Mouse (Mus musculus): ENCODE results near the gene Wipi2. TPM values are rescaled to one million over a fixed set of nuclear protein-coding genes. Genes with fewer than 3 reads are reported as not detected.

Gene Wipi2
- polyA plus RNA-seq, 1 experiment: 38.9 TPM

- Histone ChIP-seq H3K4me1 (ENCODE audit: control insufficient read depth, insufficient read depth, insufficient read length, low read length) (peaks cover 5% of the 10 kb centered on the region; the same call in 1 of the 2 replicates), H3K36me3 (ENCODE audit: control insufficient read depth, insufficient read depth, low read length) (peaks cover 4% of the 10 kb centered on the region; the same call in 1 of the 2 replicates), H3K4me3 (ENCODE audit: low read depth, low read length) (peak overlapping the region; percentile 80), H3K27ac (ENCODE audit: insufficient read depth, low read depth, low read length) (peak overlapping the region; percentile 22; the same call in 1 of the 2 replicates), H3K27me3 (ENCODE audit: control insufficient read depth, insufficient read depth, low read length) (no peaks in the 10 kb centered on the region)
- TF ChIP-seq POLR2A (IDR thresholded peaks at IDR 0.05; ENCODE audit: low read depth, low read length) (no peak), CTCF (IDR thresholded peaks at IDR 0.05; ENCODE audit: extremely low read depth, insufficient read length, insufficient replicate concordance, low read depth, low read length) (no peak)
- WGBS: under 1% methylated on average over 41 of the region's 41 CpGs
Measured at GRCm38 (mm10) chr5:142629663-142630025, 2.1 kb downstream of the Wipi2 start.

- WGBS: 4% methylated on average over 6 of the region's 6 CpGs
- TF ChIP-seq POLR2A (IDR thresholded peaks at IDR 0.05; ENCODE audit: low read depth, low read length) (no peak), CTCF (IDR thresholded peaks at IDR 0.05; ENCODE audit: extremely low read depth, insufficient read length, insufficient replicate concordance, low read depth, low read length) (no peak)
- Histone ChIP-seq H3K4me1 (ENCODE audit: control insufficient read depth, insufficient read depth, insufficient read length, low read length) (peaks cover 5% of the 10 kb centered on the region; the same call in 1 of the 2 replicates), H3K27me3 (ENCODE audit: control insufficient read depth, insufficient read depth, low read length) (no peaks in the 10 kb centered on the region), H3K36me3 (ENCODE audit: control insufficient read depth, insufficient read depth, low read length) (peaks cover 4% of the 10 kb centered on the region; the same call in 1 of the 2 replicates), H3K4me3 (ENCODE audit: low read depth, low read length) (peak overlapping the region; percentile 80), H3K27ac (ENCODE audit: insufficient read depth, low read depth, low read length) (no peak overlapping the region)
Measured at GRCm38 (mm10) chr5:142630224-142630623, 2.7 kb downstream of the Wipi2 start.

GRCm38 (mm10) chr5:142637823-142638222, 10.3 kb downstream of the Wipi2 start:
- no peak overlapping the region for H3K27ac ChIP-seq (ENCODE audit: insufficient read depth, low read depth, low read length)
- H3K36me3 ChIP-seq (ENCODE audit: control insufficient read depth, insufficient read depth, low read length): peaks cover 19% of the 10 kb centered on the region
- H3K4me1 ChIP-seq (ENCODE audit: control insufficient read depth, insufficient read depth, insufficient read length, low read length): peaks cover 7% of the 10 kb centered on the region; the same call in 1 of the 2 replicates
- 82% methylated on average over 5 of the region's 5 CpGs for WGBS
- H3K27me3 ChIP-seq (ENCODE audit: control insufficient read depth, insufficient read depth, low read length): no peaks in the 10 kb centered on the region
- TF ChIP-seq POLR2A (IDR thresholded peaks at IDR 0.05; ENCODE audit: low read depth, low read length): no peak
- no peak for TF ChIP-seq CTCF (IDR thresholded peaks at IDR 0.05; ENCODE audit: extremely low read depth, insufficient read length, insufficient replicate concordance, low read depth, low read length)
- no peak overlapping the region for H3K4me3 ChIP-seq (ENCODE audit: low read depth, low read length)

GRCm38 (mm10) chr5:142640088-142640487, 12.6 kb downstream of the Wipi2 start:
- 71% methylated on average over 5 of the region's 5 CpGs for WGBS
- no peak for TF ChIP-seq CTCF (IDR thresholded peaks at IDR 0.05; ENCODE audit: extremely low read depth, insufficient read length, insufficient replicate concordance, low read depth, low read length)
- no peak for TF ChIP-seq POLR2A (IDR thresholded peaks at IDR 0.05; ENCODE audit: low read depth, low read length)
- Histone ChIP-seq H3K36me3 (ENCODE audit: control insufficient read depth, insufficient read depth, low read length) (peaks cover 16% of the 10 kb centered on the region), H3K4me1 (ENCODE audit: control insufficient read depth, insufficient read depth, insufficient read length, low read length) (peaks cover 7% of the 10 kb centered on the region; the same call in 1 of the 2 replicates), H3K27ac (ENCODE audit: insufficient read depth, low read depth, low read length) (peak overlapping the region; percentile 27), H3K4me3 (ENCODE audit: low read depth, low read length) (no peak overlapping the region), H3K27me3 (ENCODE audit: control insufficient read depth, insufficient read depth, low read length) (no peaks in the 10 kb centered on the region)

- H3K27ac ChIP-seq (ENCODE audit: insufficient read depth, low read depth, low read length): no peak overlapping the region
- H3K4me1 ChIP-seq (ENCODE audit: control insufficient read depth, insufficient read depth, insufficient read length, low read length): peaks cover 7% of the 10 kb centered on the region; the same call in 1 of the 2 replicates
- H3K27me3 ChIP-seq (ENCODE audit: control insufficient read depth, insufficient read depth, low read length): no peaks in the 10 kb centered on the region
- H3K4me3 ChIP-seq (ENCODE audit: low read depth, low read length): no peak overlapping the region
- WGBS: 93% methylated on average over 6 of the region's 6 CpGs
- TF ChIP-seq CTCF (IDR thresholded peaks at IDR 0.05; ENCODE audit: extremely low read depth, insufficient read length, insufficient replicate concordance, low read depth, low read length) (no peak), POLR2A (IDR thresholded peaks at IDR 0.05; ENCODE audit: low read depth, low read length) (no peak)
- peaks cover 17% of the 10 kb centered on the region for H3K36me3 ChIP-seq (ENCODE audit: control insufficient read depth, insufficient read depth, low read length)
Measured at GRCm38 (mm10) chr5:142641331-142642051, 14.0 kb downstream of the Wipi2 start.

GRCm38 (mm10) chr5:142648162-142648561, 20.7 kb downstream of the Wipi2 start:
- Histone ChIP-seq H3K36me3 (ENCODE audit: control insufficient read depth, insufficient read depth, low read length) (peaks cover 2% of the 10 kb centered on the region), H3K4me1 (ENCODE audit: control insufficient read depth, insufficient read depth, insufficient read length, low read length) (peaks cover 18% of the 10 kb centered on the region), H3K4me3 (ENCODE audit: low read depth, low read length) (no peak overlapping the region), H3K27me3 (ENCODE audit: control insufficient read depth, insufficient read depth, low read length) (no peaks in the 10 kb centered on the region), H3K27ac (ENCODE audit: insufficient read depth, low read depth, low read length) (no peak overlapping the region)
- TF ChIP-seq POLR2A (IDR thresholded peaks at IDR 0.05; ENCODE audit: low read depth, low read length) (no peak), CTCF (IDR thresholded peaks at IDR 0.05; ENCODE audit: extremely low read depth, insufficient read length, insufficient replicate concordance, low read depth, low read length) (no peak)
- 90% methylated on average over 7 of the region's 7 CpGs for WGBS

GRCm38 (mm10) chr5:142649460-142650050, 22.1 kb downstream of the Wipi2 start:
- no peak overlapping the region for H3K4me3 ChIP-seq (ENCODE audit: low read depth, low read length)
- no peak overlapping the region for H3K27ac ChIP-seq (ENCODE audit: insufficient read depth, low read depth, low read length)
- peaks cover 2% of the 10 kb centered on the region for H3K36me3 ChIP-seq (ENCODE audit: control insufficient read depth, insufficient read depth, low read length)
- no peaks in the 10 kb centered on the region for H3K27me3 ChIP-seq (ENCODE audit: control insufficient read depth, insufficient read depth, low read length)
- WGBS: 75% methylated on average over 4 of the region's 4 CpGs
- H3K4me1 ChIP-seq (ENCODE audit: control insufficient read depth, insufficient read depth, insufficient read length, low read length): peaks cover 18% of the 10 kb centered on the region
- TF ChIP-seq POLR2A (IDR thresholded peaks at IDR 0.05; ENCODE audit: low read depth, low read length) (no peak), CTCF (IDR thresholded peaks at IDR 0.05; ENCODE audit: extremely low read depth, insufficient read length, insufficient replicate concordance, low read depth, low read length) (no peak)

Data from small intestine, adult 2 months (tissue).